27 mouse cellular contexts compared by ENCODE assay signal in the genomic region with DNA sequence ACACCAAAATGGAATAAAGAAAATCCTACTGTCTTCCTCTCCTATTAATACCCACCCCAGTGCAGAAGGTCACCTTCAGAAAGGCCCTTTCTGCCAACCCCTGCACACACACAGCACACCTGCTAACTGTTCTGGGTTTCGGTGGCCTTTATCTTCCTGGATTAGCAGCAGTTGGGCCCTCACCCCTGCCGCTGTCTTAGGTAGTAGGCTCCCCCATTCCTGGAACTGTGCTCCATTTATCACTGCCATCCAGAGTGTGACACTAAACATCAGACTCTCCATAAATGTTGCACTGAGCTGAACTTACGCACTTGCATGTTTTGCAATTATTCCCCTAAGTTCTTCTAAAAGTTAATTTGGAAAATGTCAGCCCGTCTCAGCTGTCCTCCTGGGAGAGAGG. TPM values are rescaled to one million over a fixed set of nuclear protein-coding genes. Genes with fewer than 3 reads are reported as not detected.
A peak's percentile ranks its signal among the peaks of the same experiment; 100 is the strongest.
DNase-seq lines count a peak whose midpoint lies in the region; ATAC-seq and TF ChIP-seq lines count a peak whose summit lies in the region.
"Had no signal": no experiment of that assay in that cellular context is flagged by ENCODE, and none has a peak within 500 bp of the region (broad histone marks: within the 10 kb centered on the region; RNA-seq: fewer than 3 reads in every experiment).

No protein-coding gene starts in this region.

- no peak overlapping the region for H3K4me3 ChIP-seq in forebrain, embryonic 11.5 days (ENCODE audit: low read depth, low read length)
- no peak overlapping the region for H3K4me3 ChIP-seq in forebrain, postnatal 0 days (ENCODE audit: low read depth, low read length)
- H3K4me3 ChIP-seq in liver, embryonic 15.5 days (replicated peaks), result no peak overlapping the region
- H3K4me3 ChIP-seq in kidney, embryonic 16.5 days (ENCODE audit: low read length), result no peak overlapping the region
- H3K4me3 ChIP-seq: embryonic facial prominence, embryonic 12.5 days; forebrain, embryonic 13.5 days; gastrocnemius, adult 2 months; hindbrain, embryonic 15.5 days; intestine, embryonic 15.5 days; midbrain, embryonic 15.5 days; neural tube, embryonic 12.5 days had no signal

- peak; percentile 28 for DNase-seq in forebrain, embryonic 11.5 days (ENCODE audit: low spot score)
- DNase-seq in forebrain, postnatal 0 days, result no peak
- DNase-seq in R1 (ENCODE audit: low read depth, low spot score) (peak; percentile 10), adipocyte (ENCODE audit: low spot score) (no peak)
- peak; percentile 74 for DNase-seq in thymus, postnatal 14 days
- DNase-seq in kidney, postnatal 14 days, result no peak
- DNase-seq: adrenal gland, adult 8-10 months; cerebellum, adult 2 months; cerebellum, postnatal 25 days; gastrocnemius, adult 2 months; lung, adult 18-20 months; lung, postnatal 10 days; right cerebral cortex, postnatal 25 days; spleen, adult 18-20 months had no signal

- no peak overlapping the region for H3K4me2 ChIP-seq in forebrain, embryonic 11.5 days (ENCODE audit: low read depth, low read length, severe bottlenecking)
- H3K4me2 ChIP-seq in forebrain, postnatal 0 days (ENCODE audit: low read depth), result no peak overlapping the region
- no peak overlapping the region for H3K4me2 ChIP-seq in liver, embryonic 15.5 days
- H3K4me2 ChIP-seq in kidney, embryonic 16.5 days (replicated peaks; ENCODE audit: low read depth, low read length), result no peak overlapping the region
- H3K4me2 ChIP-seq: embryonic facial prominence, embryonic 12.5 days; forebrain, embryonic 13.5 days; hindbrain, embryonic 15.5 days; intestine, embryonic 15.5 days; midbrain, embryonic 15.5 days; neural tube, embryonic 12.5 days had no signal

- no peak for ATAC-seq in forebrain, embryonic 11.5 days (replicated peaks; ENCODE audit: low FRiP score)
- no peak for ATAC-seq in forebrain, postnatal 0 days
- peak; percentile 73 for ATAC-seq in liver, embryonic 15.5 days (ENCODE audit: insufficient read depth)
- ATAC-seq in kidney, embryonic 16.5 days (ENCODE audit: low FRiP score, low TSS enrichment), result no peak
- ATAC-seq: forebrain, embryonic 13.5 days; intestine, embryonic 15.5 days; midbrain, embryonic 15.5 days; Patski had no signal

- H3K27ac ChIP-seq in forebrain, embryonic 11.5 days (ENCODE audit: low read depth, low read length), result no peak overlapping the region
- H3K27ac ChIP-seq in forebrain, postnatal 0 days (ENCODE audit: low read depth, low read length), result no peak overlapping the region
- 0 out of 2 replicates have a peak overlapping the region, but pooled peaks have one; percentile 14 for H3K27ac ChIP-seq in liver, embryonic 15.5 days (replicated peaks)
- H3K27ac ChIP-seq in kidney, embryonic 16.5 days (ENCODE audit: low read length), result no peak overlapping the region
- H3K27ac ChIP-seq: embryonic facial prominence, embryonic 12.5 days; forebrain, embryonic 13.5 days; gastrocnemius, adult 2 months; hindbrain, embryonic 15.5 days; intestine, embryonic 15.5 days; midbrain, embryonic 15.5 days; neural tube, embryonic 12.5 days had no signal

- no peaks in the 10 kb centered on the region for H3K4me1 ChIP-seq in forebrain, embryonic 11.5 days (replicated peaks; ENCODE audit: control insufficient read depth, insufficient read depth, low read length)
- H3K4me1 ChIP-seq in forebrain, postnatal 0 days (ENCODE audit: insufficient read depth), result no peaks in the 10 kb centered on the region
- peaks cover 21% of the 10 kb centered on the region for H3K4me1 ChIP-seq in liver, embryonic 15.5 days (replicated peaks)
- peaks cover 5% of the 10 kb centered on the region; the same call in 1 of the 2 replicates for H3K4me1 ChIP-seq in kidney, embryonic 16.5 days (ENCODE audit: insufficient read depth, low read length)
- H3K4me1 ChIP-seq: embryonic facial prominence, embryonic 12.5 days; forebrain, embryonic 13.5 days; hindbrain, embryonic 15.5 days; midbrain, embryonic 15.5 days; neural tube, embryonic 12.5 days had no signal

- WGBS in forebrain, embryonic 11.5 days, result 77% methylated on average over 4 of the region's 4 CpGs
- WGBS in forebrain, postnatal 0 days, result 77% methylated on average over 4 of the region's 4 CpGs
- 25% methylated on average over 4 of the region's 4 CpGs for WGBS in liver, embryonic 15.5 days (ENCODE audit: insufficient replicate concordance)
- 41% methylated on average over 4 of the region's 4 CpGs for WGBS in kidney, embryonic 16.5 days

- H3K27me3 ChIP-seq in forebrain, embryonic 11.5 days (ENCODE audit: control insufficient read depth, insufficient read depth, low read length), result no peaks in the 10 kb centered on the region
- no peaks in the 10 kb centered on the region for H3K27me3 ChIP-seq in forebrain, postnatal 0 days (ENCODE audit: insufficient read depth, low read length)
- no peaks in the 10 kb centered on the region for H3K27me3 ChIP-seq in liver, embryonic 15.5 days
- no peaks in the 10 kb centered on the region for H3K27me3 ChIP-seq in kidney, embryonic 16.5 days (ENCODE audit: insufficient read depth, low read length)
- H3K27me3 ChIP-seq: embryonic facial prominence, embryonic 12.5 days; forebrain, embryonic 13.5 days; hindbrain, embryonic 15.5 days; intestine, embryonic 15.5 days; midbrain, embryonic 15.5 days; neural tube, embryonic 12.5 days; Patski had no signal

- no peaks in the 10 kb centered on the region for H3K36me3 ChIP-seq in forebrain, embryonic 11.5 days (ENCODE audit: control insufficient read depth, insufficient read depth, low read length)
- H3K36me3 ChIP-seq in forebrain, postnatal 0 days (ENCODE audit: insufficient read depth), result no peaks in the 10 kb centered on the region
- no peaks in the 10 kb centered on the region for H3K36me3 ChIP-seq in liver, embryonic 15.5 days (replicated peaks)
- no peaks in the 10 kb centered on the region for H3K36me3 ChIP-seq in kidney, embryonic 16.5 days (ENCODE audit: insufficient read depth, low read length)
- H3K36me3 ChIP-seq: embryonic facial prominence, embryonic 12.5 days; hindbrain, embryonic 15.5 days; intestine, embryonic 15.5 days; midbrain, embryonic 15.5 days; neural tube, embryonic 12.5 days had no signal

- H3K9ac ChIP-seq in forebrain, embryonic 11.5 days (ENCODE audit: low read length), result no peak overlapping the region
- H3K9ac ChIP-seq in forebrain, postnatal 0 days, result no peak overlapping the region
- H3K9ac ChIP-seq in liver, embryonic 15.5 days, result no peak overlapping the region
- no peak overlapping the region for H3K9ac ChIP-seq in kidney, embryonic 16.5 days (replicated peaks; ENCODE audit: low read length)
- H3K9ac ChIP-seq: embryonic facial prominence, embryonic 12.5 days; forebrain, embryonic 13.5 days; hindbrain, embryonic 15.5 days; intestine, embryonic 15.5 days; midbrain, embryonic 15.5 days; neural tube, embryonic 12.5 days had no signal

- no peak for TF ChIP-seq CTCF in forebrain, postnatal 0 days (IDR thresholded peaks at IDR 0.05; ENCODE audit: low read depth)

- H3K9me3 ChIP-seq in forebrain, embryonic 11.5 days (ENCODE audit: control insufficient read depth, low read length), result no peaks in the 10 kb centered on the region
- no peaks in the 10 kb centered on the region for H3K9me3 ChIP-seq in forebrain, postnatal 0 days (ENCODE audit: low read length)
- H3K9me3 ChIP-seq in liver, embryonic 15.5 days (replicated peaks), result no peaks in the 10 kb centered on the region
- peaks cover 10% of the 10 kb centered on the region; the same call in 1 of the 2 replicates for H3K9me3 ChIP-seq in kidney, embryonic 16.5 days (ENCODE audit: low read length)
- H3K9me3 ChIP-seq: embryonic facial prominence, embryonic 12.5 days; hindbrain, embryonic 15.5 days; intestine, embryonic 15.5 days; midbrain, embryonic 15.5 days; neural tube, embryonic 12.5 days had no signal

RNA-seq across cellular contexts. Expression of gene Mta3, which starts 14.6 kb away (rescaled TPM):
- 32.9 and 38.4 TPM in 2 replicates for polyA plus RNA-seq in forebrain, embryonic 11.5 days (2014; fragmentation: Nextera tagmentation; extraction: Ambion mirVana)
- total RNA-seq in forebrain, postnatal 0 days (2014; rRNA removed), result 38.9 and 47.5 TPM in 2 replicates
- polyA plus RNA-seq in forebrain, postnatal 0 days (2015; fragmentation: Nextera tagmentation; extraction: Ambion mirVana), result 28.0 and 35.7 TPM in 2 replicates
- 36.9 and 37.3 TPM in 2 replicates for polyA plus RNA-seq in liver, embryonic 15.5 days (2015; fragmentation: Nextera tagmentation; extraction: Ambion mirVana)
- 38.0 and 39.6 TPM in 2 replicates for polyA plus RNA-seq in kidney, embryonic 16.5 days (2015; fragmentation: Nextera tagmentation; extraction: Ambion mirVana)

RNA-seq across cellular contexts. Expression of gene Kcng3, which starts 59.7 kb away (rescaled TPM):
- not detected in 2 replicates for polyA plus RNA-seq in forebrain, embryonic 11.5 days (2014; fragmentation: Nextera tagmentation; extraction: Ambion mirVana)
- total RNA-seq in forebrain, postnatal 0 days (2014; rRNA removed), result 2.5 and 3.1 TPM in 2 replicates
- 0.05 TPM in 1 of 2 replicates, not detected in the other for polyA plus RNA-seq in forebrain, postnatal 0 days (2015; fragmentation: Nextera tagmentation; extraction: Ambion mirVana)
- not detected in 2 replicates for polyA plus RNA-seq in liver, embryonic 15.5 days (2015; fragmentation: Nextera tagmentation; extraction: Ambion mirVana)
- not detected in 2 replicates for polyA plus RNA-seq in kidney, embryonic 16.5 days (2015; fragmentation: Nextera tagmentation; extraction: Ambion mirVana)
- total RNA-seq: gastrocnemius, adult 2 months; hematopoietic stem cell, adult 5-6 weeks had no signal
- polyA plus RNA-seq: embryonic facial prominence, embryonic 12.5 days; forebrain, embryonic 13.5 days; heart, postnatal 0 days; intestine, embryonic 15.5 days; kidney, embryonic 14.5 days; limb, embryonic 11.5 days; neural tube, embryonic 12.5 days; Patski had no signal

Comparison
In these comparisons a context has a peak if more than half of its experiments do, and no peak if none do; other contexts are left out.
1. DNase-seq: peak in forebrain, embryonic 11.5 days (single experiment), R1 (single experiment) and thymus, postnatal 14 days (single experiment); none in forebrain, postnatal 0 days (single experiment), kidney, postnatal 14 days (single experiment) and adipocyte (single experiment).